Mouse (Mus musculus) kidney, adult 2 months (tissue): ENCODE measurements around the gene Pik3r1.

Source experiments
- CTCF ChIP-seq: fragments of 200-500 bp; conservative IDR thresholded peaks from 2 replicates; pipeline ENCODE4 v1.5.1; 2011; ENCODE audit warnings: low read depth, mild to moderate bottlenecking, control low read depth, low read length, moderate library complexity, mixed read lengths; ENCODE audit not compliant: insufficient read depth, insufficient read length
- POLR2A ChIP-seq: fragments of 200-500 bp; IDR thresholded peaks from one replicate; pipeline ENCODE4 v1.6.1; 2011; ENCODE audit warnings: low read depth, low read length, control low read depth

GRCm38 (mm10) chr13:101809796-101810195 lies 41.8 kb upstream of the Pik3r1 start:
- TF ChIP-seq POLR2A (no peak), CTCF (no peak)
